Mouse (Mus musculus): ENCODE results near the gene H2-DMb2.

The H2-DMb2 gene

GRCm38 (mm10) chr17:34179913-34180859 is 37.1 kb downstream of the H2-DMb2 start:
- no peak for DNase-seq (ENCODE audit: low spot score in 2 of 2)

GRCm38 (mm10) chr17:34183564-34184219 is 40.6 kb downstream of the H2-DMb2 start:
- no peak for DNase-seq (ENCODE audit: low spot score in 2 of 2)

- DNase-seq (ENCODE audit: low spot score in 2 of 2): no peak
Observed at GRCm38 (mm10) chr17:34185526-34185925, 42.4 kb downstream of the H2-DMb2 start.

- DNase-seq (ENCODE audit: low spot score in 2 of 2): no peak
Observed at GRCm38 (mm10) chr17:34186885-34187260, 43.8 kb downstream of the H2-DMb2 start.

GRCm38 (mm10) chr17:34187261-34187916 is 44.3 kb downstream of the H2-DMb2 start, which contains the start of the genes Tap1 and Psmb9:
Gene Tap1, plus strand, starts transcription at chr17:34187553.
Gene Psmb9, minus strand, starts transcription at chr17:34187764.
- peak; percentile 89 to 94 for DNase-seq (ENCODE audit: low spot score in 2 of 2)

GRCm38 (mm10) chr17:34188010-34188409 is 44.9 kb downstream of the H2-DMb2 start:
- no peak for DNase-seq (ENCODE audit: low spot score in 2 of 2)

GRCm38 (mm10) chr17:34188986-34189385 is 45.9 kb downstream of the H2-DMb2 start:
- DNase-seq (ENCODE audit: low spot score in 2 of 2): no peak

- DNase-seq (ENCODE audit: low spot score in 2 of 2): no peak
Observed at GRCm38 (mm10) chr17:34192852-34193251, 49.7 kb downstream of the H2-DMb2 start.

GRCm38 (mm10) chr17:34193468-34193867 is 50.4 kb downstream of the H2-DMb2 start:
- no peak for DNase-seq (ENCODE audit: low spot score in 2 of 2)

- DNase-seq (ENCODE audit: low spot score in 2 of 2): no peak
Observed at GRCm38 (mm10) chr17:34194723-34195122, 51.6 kb downstream of the H2-DMb2 start.

- DNase-seq (ENCODE audit: low spot score in 2 of 2): no peak
Observed at GRCm38 (mm10) chr17:34196491-34196890, 53.4 kb downstream of the H2-DMb2 start.

- DNase-seq (ENCODE audit: low spot score in 2 of 2): peak; percentile 79 to 83
Observed at GRCm38 (mm10) chr17:34196941-34197894, 54.1 kb downstream of the H2-DMb2 start, which contains the start of gene Psmb8. Gene Psmb8, plus strand, starts transcription at chr17:34197721.

- DNase-seq (ENCODE audit: low spot score in 2 of 2): no peak
Observed at GRCm38 (mm10) chr17:34197904-34198520, 54.9 kb downstream of the H2-DMb2 start.

GRCm38 (mm10) chr17:34198521-34198912 is 55.4 kb downstream of the H2-DMb2 start:
- DNase-seq (ENCODE audit: low spot score in 2 of 2): no peak

GRCm38 (mm10) chr17:34199050-34199619 is 56.0 kb downstream of the H2-DMb2 start:
- no peak for DNase-seq (ENCODE audit: low spot score in 2 of 2)

GRCm38 (mm10) chr17:34200047-34200446 is 56.9 kb downstream of the H2-DMb2 start:
- DNase-seq (ENCODE audit: low spot score in 2 of 2): no peak

GRCm38 (mm10) chr17:34200772-34201505 is 57.8 kb downstream of the H2-DMb2 start:
- DNase-seq (ENCODE audit: low spot score in 2 of 2): no peak

Data from frontal cortex, postnatal 10 days (tissue).